Mouse (Mus musculus) kidney, postnatal 4 days (tissue): ENCODE measurements around the gene Fbxl13.
"Not testable (repeated sequence)": the region's sequence is repeated elsewhere in the genome, so short reads cannot be mapped to it uniquely, and the experiment has no call there.

Source experiments
- DNase-seq, 2 experiments: peaks; one replicate each; pipeline ENCODE4 v3.0.0; 2021; ENCODE audit warnings: mixed read lengths in 2 of 2

The Fbxl13 gene

GRCm38 (mm10) chr5:21651885-21652612 lies 6.6 kb upstream of the Fbxl13 start:
- DNase-seq: no peak

GRCm38 (mm10) chr5:21650736-21651135 lies 5.3 kb upstream of the Fbxl13 start:
- no peak for DNase-seq

- no peak for DNase-seq
Measured at GRCm38 (mm10) chr5:21646133-21646491, 678 bp upstream of the Fbxl13 start.

GRCm38 (mm10) chr5:21644891-21645438 lies 469 bp downstream of the Fbxl13 start:
- DNase-seq: no peak

- DNase-seq: no peak
Measured at GRCm38 (mm10) chr5:21643606-21644005, 1.8 kb downstream of the Fbxl13 start.

GRCm38 (mm10) chr5:21640961-21641360 lies 4.5 kb downstream of the Fbxl13 start:
- peak; percentile 73 to 75 for DNase-seq

GRCm38 (mm10) chr5:21625916-21626315 lies 19.5 kb downstream of the Fbxl13 start:
- DNase-seq: no peak

- DNase-seq: no peak
Measured at GRCm38 (mm10) chr5:21616450-21617009, 28.9 kb downstream of the Fbxl13 start.

GRCm38 (mm10) chr5:21614299-21614698 lies 31.1 kb downstream of the Fbxl13 start:
- not testable (repeated sequence) for DNase-seq

GRCm38 (mm10) chr5:21610996-21611395 lies 34.4 kb downstream of the Fbxl13 start:
- DNase-seq: no peak

- DNase-seq: no peak
Measured at GRCm38 (mm10) chr5:21608311-21609304, 36.8 kb downstream of the Fbxl13 start.

- no peak for DNase-seq
Measured at GRCm38 (mm10) chr5:21605936-21606335, 39.5 kb downstream of the Fbxl13 start.

- DNase-seq: no peak
Measured at GRCm38 (mm10) chr5:21599961-21600360, 45.5 kb downstream of the Fbxl13 start.

- DNase-seq: not testable (repeated sequence)
Measured at GRCm38 (mm10) chr5:21599536-21599935, 45.9 kb downstream of the Fbxl13 start.

- no peak for DNase-seq
Measured at GRCm38 (mm10) chr5:21593201-21593709, 52.2 kb downstream of the Fbxl13 start.

GRCm38 (mm10) chr5:21592106-21592505 lies 53.3 kb downstream of the Fbxl13 start:
- DNase-seq: no peak

- DNase-seq: no peak
Measured at GRCm38 (mm10) chr5:21588220-21588619, 57.2 kb downstream of the Fbxl13 start.

GRCm38 (mm10) chr5:21587683-21588082 lies 57.8 kb downstream of the Fbxl13 start:
- DNase-seq: no peak

GRCm38 (mm10) chr5:21586763-21587162 lies 58.7 kb downstream of the Fbxl13 start:
- DNase-seq: peak; percentile 68 to 69

GRCm38 (mm10) chr5:21578136-21578535 lies 67.3 kb downstream of the Fbxl13 start:
- no peak for DNase-seq

- no peak for DNase-seq
Measured at GRCm38 (mm10) chr5:21575210-21575550, 70.3 kb downstream of the Fbxl13 start.

- DNase-seq: no peak
Measured at GRCm38 (mm10) chr5:21574386-21575209, 70.8 kb downstream of the Fbxl13 start.
